Mouse (Mus musculus) liver, postnatal 0 days (tissue): ENCODE data around the gene Gm6525.

Experiments
- CTCF ChIP-seq: sonication (generic); IDR thresholded peaks from 2 replicates; pipeline ENCODE4 v1.5.1; 2016; ENCODE audit warnings: antibody characterized with exemption, low read depth
- EP300 ChIP-seq: IDR thresholded peaks from 2 replicates; pipeline ENCODE4 v1.6.1; 2016; ENCODE audit warnings: antibody characterized with exemption, low read depth, mild to moderate bottlenecking

GRCm38 (mm10) chr3:84169393-84170005 lies 4.4 kb upstream of the Gm6525 start:
- TF ChIP-seq CTCF (peak; percentile 45), EP300 (no peak)
